Mouse (Mus musculus) ES-Bruce4 (cell line): ENCODE measurements around the gene Map3k4.

Source experiments
- CTCF ChIP-seq: IDR thresholded peaks from one replicate; pipeline ENCODE4 v1.8.1; 2011; ENCODE audit warnings: low read depth, low read length
- EP300 ChIP-seq: IDR thresholded peaks from 2 replicates; pipeline ENCODE4 v1.6.1; 2011; ENCODE audit warnings: low read depth, low read length; ENCODE audit not compliant: insufficient read depth
- POLR2A ChIP-seq: IDR thresholded peaks from one replicate; pipeline ENCODE4 v1.8.1; 2011; ENCODE audit warnings: low read length; ENCODE audit not compliant: insufficient read depth

- TF ChIP-seq EP300 (no peak), POLR2A (no peak), CTCF (no peak)
Measured at GRCm38 (mm10) chr17:12294424-12294823, 24.2 kb downstream of the Map3k4 start.
